Comparison of ENCODE assay signal across 18 mouse cellular contexts in the genomic region with DNA sequence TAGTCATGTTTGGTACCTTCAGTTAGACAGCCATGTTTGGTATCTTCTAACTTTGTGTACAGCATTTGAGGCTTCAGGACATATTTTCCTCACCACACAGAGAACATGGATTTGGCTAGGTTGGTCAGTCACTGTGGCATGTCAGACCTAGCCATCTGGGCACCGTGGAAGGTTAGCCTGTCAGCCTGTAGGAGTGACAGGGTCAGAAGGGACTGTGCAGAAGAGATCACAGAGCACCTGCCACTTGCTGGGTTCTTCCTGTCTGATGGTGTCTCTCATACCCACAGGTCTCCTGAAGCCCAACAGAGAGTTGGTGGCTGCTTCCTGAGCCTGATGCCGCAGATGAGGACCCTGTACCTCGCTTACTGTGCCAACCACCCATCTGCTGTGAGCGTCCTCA.
"Had no signal": no experiment of that assay in that cellular context is flagged by ENCODE, and none has a peak within 500 bp of the region (broad histone marks: within the 10 kb centered on the region; RNA-seq: fewer than 3 reads in every experiment).

No protein-coding gene starts in this region.

- ATAC-seq: forebrain, embryonic 13.5 days; forebrain, embryonic 14.5 days; forebrain, embryonic 15.5 days; forebrain, embryonic 16.5 days; forebrain, postnatal 0 days had no signal

- DNase-seq: cerebellum, adult 9-11 months; cerebellum, postnatal 10 days; cerebellum, postnatal 14 days; cerebellum, postnatal 25 days; cerebellum, postnatal 36 days; embryo, embryonic 11 days; forebrain, postnatal 0 days; gastrocnemius, adult 2 months; gastrocnemius, postnatal 10 days; gastrocnemius, postnatal 14 days; gastrocnemius, postnatal 25 days; gastrocnemius, postnatal 36 days; heart, adult 18-20 months; heart, adult 2 months had no signal
